Mouse (Mus musculus) olfactory bulb, adult 2 months (tissue): ENCODE data around the gene R3hdm4. TPM values are rescaled to one million over a fixed set of nuclear protein-coding genes. Genes with fewer than 3 reads are reported as not detected.
A peak's percentile ranks its signal among the peaks of the same experiment; 100 is the strongest.

Experiments used
- H3K27ac ChIP-seq: fragments of 200-500 bp; 2 replicates; pipeline ENCODE4 v1.5.1; 2012; ENCODE audit warnings: low read depth, low read length; ENCODE audit not compliant: insufficient read depth
- H3K4me1 ChIP-seq: fragments of 200-500 bp; 2 replicates; pipeline ENCODE4 v1.6.1; 2012; ENCODE audit warnings: low read length; ENCODE audit not compliant: control insufficient read depth, insufficient read depth
- H3K4me3 ChIP-seq: fragments of 200-500 bp; 2 replicates; pipeline ENCODE4 v1.5.1; 2012; ENCODE audit warnings: mild to moderate bottlenecking, low read depth, low read length, moderate library complexity; ENCODE audit not compliant: insufficient read depth
- CTCF ChIP-seq: fragments of 200-500 bp; IDR thresholded peaks from 2 replicates; pipeline ENCODE4 v1.5.1; 2012; ENCODE audit warnings: low read depth, mild to moderate bottlenecking, low read length, moderate library complexity; ENCODE audit not compliant: insufficient read depth
- POLR2A ChIP-seq: fragments of 200-500 bp; IDR thresholded peaks from 2 replicates; pipeline ENCODE4 v1.6.1; 2012; ENCODE audit warnings: mild to moderate bottlenecking, low read depth, low read length, moderate library complexity; ENCODE audit not compliant: insufficient read depth
- WGBS: fragments of 180-500 bp; shearing (Covaris S2); methylation state at CpG from one replicate; pipeline ENCODE4 v1.1.7; 2018; 5-methylcytosine and 5-hydroxymethylcytosine counted together
- polyA plus RNA-seq: library from polyadenylated mRNA; stranded (reverse); fragments of >200 nt; gene quantifications from 2 replicates; pipeline ENCODE4 v1.2.4, GENCODE M21; 2012; ENCODE audit warnings: low replicate concordance; ENCODE audit not compliant: missing spikeins, insufficient read depth, insufficient read length

The R3hdm4 gene
- polyA plus RNA-seq, 1 experiment: not detected

GRCm38 (mm10) chr10:79872862-79873261 is 48.1 kb downstream of the R3hdm4 start:
- 0 out of 2 replicates have a peak overlapping the region, but pooled peaks have one; percentile 2 for H3K4me3 ChIP-seq
- 0 out of 2 replicates have a peak overlapping the region, but pooled peaks have one; percentile 25 for H3K27ac ChIP-seq
- WGBS: 37% methylated on average over 3 of the region's 3 CpGs

GRCm38 (mm10) chr10:79871845-79872244 is 49.2 kb downstream of the R3hdm4 start:
- no peak for TF ChIP-seq CTCF
- no peak for TF ChIP-seq POLR2A
- no peak overlapping the region for H3K27ac ChIP-seq
- peaks cover 25% of the 10 kb centered on the region for H3K4me1 ChIP-seq
- WGBS: 50% methylated on average over 8 of the region's 8 CpGs
- no peak overlapping the region for H3K4me3 ChIP-seq

More at GRCm38 (mm10) chr10:79872862-79873261, 48.1 kb downstream of the R3hdm4 start:
- peaks cover 25% of the 10 kb centered on the region for H3K4me1 ChIP-seq
- no peak for TF ChIP-seq CTCF
- TF ChIP-seq POLR2A: no peak

- no peak overlapping the region for H3K27ac ChIP-seq
- TF ChIP-seq POLR2A (no peak), CTCF (no peak)
- H3K4me1 ChIP-seq: peaks cover 16% of the 10 kb centered on the region; the same call in 1 of the 2 replicates
- H3K4me3 ChIP-seq: no peak overlapping the region
- WGBS: 82% methylated on average over 11 of the region's 11 CpGs
These were observed 54.4 kb downstream of the R3hdm4 start for GRCm38 (mm10) chr10:79866601-79867000.

GRCm38 (mm10) chr10:79865801-79866295 is 55.2 kb downstream of the R3hdm4 start:
- H3K4me1 ChIP-seq: peaks cover 23% of the 10 kb centered on the region
- no peak overlapping the region for H3K4me3 ChIP-seq
- TF ChIP-seq CTCF (no peak), POLR2A (no peak)
- H3K27ac ChIP-seq: no peak overlapping the region
- WGBS: 72% methylated on average over 19 of the region's 19 CpGs

GRCm38 (mm10) chr10:79865189-79865601 is 55.8 kb downstream of the R3hdm4 start:
- H3K4me3 ChIP-seq: no peak overlapping the region
- 59% methylated on average over 12 of the region's 12 CpGs for WGBS
- TF ChIP-seq CTCF (no peak), POLR2A (no peak)
- H3K27ac ChIP-seq: no peak overlapping the region
- H3K4me1 ChIP-seq: peaks cover 28% of the 10 kb centered on the region

GRCm38 (mm10) chr10:79864351-79865188 is 56.4 kb downstream of the R3hdm4 start:
- Histone ChIP-seq H3K4me1 (peaks cover 32% of the 10 kb centered on the region), H3K27ac (no peak overlapping the region), H3K4me3 (no peak overlapping the region)
- TF ChIP-seq CTCF: no peak
- TF ChIP-seq POLR2A: no peak
- WGBS: 51% methylated on average over 10 of the region's 10 CpGs

- WGBS: 58% methylated on average over 10 of the region's 10 CpGs
- Histone ChIP-seq H3K4me3 (no peak overlapping the region), H3K27ac (no peak overlapping the region), H3K4me1 (peaks cover 46% of the 10 kb centered on the region)
- TF ChIP-seq CTCF: no peak
These were observed 58.1 kb downstream of the R3hdm4 start for GRCm38 (mm10) chr10:79862925-79863324.

GRCm38 (mm10) chr10:79862049-79862788 is 58.8 kb downstream of the R3hdm4 start:
- Histone ChIP-seq H3K4me1 (peaks cover 53% of the 10 kb centered on the region), H3K27ac (no peak overlapping the region), H3K4me3 (no peak overlapping the region)
- TF ChIP-seq CTCF (no peak), POLR2A (no peak)
- WGBS: 61% methylated on average over 23 of the region's 23 CpGs
